Mouse (Mus musculus) embryonic facial prominence, embryonic 15.5 days (tissue): ENCODE data around the gene Olfr384. TPM values are rescaled to one million over a fixed set of nuclear protein-coding genes. Genes with fewer than 3 reads are reported as not detected.
"Not testable (repeated sequence)": the region's sequence is repeated elsewhere in the genome, so short reads cannot be mapped to it uniquely, and the experiment has no call there.

Experiments
- ATAC-seq: fragments of 200-750 bp; cut with Nextera tagmentation; 2 replicates; pipeline ENCODE4 v1.8.0; 2017; ENCODE audit warnings: low read depth, moderate TSS enrichment; ENCODE audit not compliant: insufficient number of reproducible peaks, low FRiP score, low TSS enrichment
- H3K27ac ChIP-seq: fragments of 300-500 bp; sonication (generic); replicated peaks from 2 replicates; pipeline ENCODE4 v1.5.1; 2015; ENCODE audit warnings: mild to moderate bottlenecking, inconsistent platforms
- H3K27me3 ChIP-seq: fragments of 300-500 bp; sonication (generic); 2 replicates; pipeline ENCODE4 v1.6.1; 2015; ENCODE audit warnings: inconsistent platforms
- H3K36me3 ChIP-seq: fragments of 300-500 bp; sonication (generic); 2 replicates; pipeline ENCODE4 v1.6.1; 2015; ENCODE audit warnings: mild to moderate bottlenecking, inconsistent platforms
- H3K4me1 ChIP-seq: fragments of 300-500 bp; sonication (generic); 2 replicates; pipeline ENCODE4 v1.6.1; 2015; ENCODE audit warnings: inconsistent platforms
- H3K4me2 ChIP-seq: fragments of 300-500 bp; sonication (generic); replicated peaks from 2 replicates; pipeline ENCODE4 v1.6.1; 2015; ENCODE audit warnings: mild to moderate bottlenecking, inconsistent platforms
- H3K4me3 ChIP-seq: fragments of 300-500 bp; sonication (generic); replicated peaks from 2 replicates; pipeline ENCODE4 v1.5.1; 2015; ENCODE audit warnings: mild to moderate bottlenecking, inconsistent platforms
- H3K9ac ChIP-seq: fragments of 300-500 bp; sonication (generic); 2 replicates; pipeline ENCODE4 v1.6.1; 2015; ENCODE audit warnings: inconsistent platforms
- H3K9me3 ChIP-seq: fragments of 300-500 bp; sonication (generic); replicated peaks from 2 replicates; pipeline ENCODE4 v1.6.1; 2016; ENCODE audit warnings: inconsistent platforms
- WGBS: fragments of 180-500 bp; shearing (Covaris S2); methylation state at CpG from one replicate; pipeline ENCODE4 v1.1.7; 2015; 5-methylcytosine and 5-hydroxymethylcytosine counted together
- polyA plus RNA-seq: library from polyadenylated mRNA; unstranded; fragments of >200 nt; fragmentation: Nextera tagmentation; extraction: Ambion mirVana; gene quantifications from 2 replicates; pipeline ENCODE4 v1.2.1, GENCODE M21; 2015

Gene Olfr384
- not detected in 2 replicates for polyA plus RNA-seq

GRCm38 (mm10) chr11:73598294-73598693, at the start of gene Olfr384:
TSS of gene Olfr384 (plus strand) at chr11:73598594.
- Histone ChIP-seq H3K27me3 (no peaks in the 10 kb centered on the region), H3K36me3 (no peaks in the 10 kb centered on the region), H3K9me3 (peaks cover 2% of the 10 kb centered on the region; the same call in 1 of the 2 replicates), H3K4me3 (no peak within 1 kb of the TSS), H3K4me1 (no peaks in the 10 kb centered on the region), H3K27ac (no peak within 1 kb of the TSS), H3K9ac (no peak within 1 kb of the TSS), H3K4me2 (no peak within 1 kb of the TSS)
- ATAC-seq, result no peak

- no peak overlapping the region for H3K4me2 ChIP-seq
- no peak overlapping the region for H3K27ac ChIP-seq
- no peaks in the 10 kb centered on the region for H3K27me3 ChIP-seq
- H3K9me3 ChIP-seq, result no peaks in the 10 kb centered on the region
- ATAC-seq, result no peak
- no peak overlapping the region for H3K9ac ChIP-seq
- no peaks in the 10 kb centered on the region for H3K36me3 ChIP-seq
- H3K4me3 ChIP-seq, result no peak overlapping the region
- no peaks in the 10 kb centered on the region for H3K4me1 ChIP-seq
Observed at GRCm38 (mm10) chr11:73579871-73580270, 18.5 kb upstream of the Olfr384 start.

GRCm38 (mm10) chr11:73583188-73583587, 15.2 kb upstream of the Olfr384 start:
- not testable (repeated sequence) for H3K4me3 ChIP-seq, H3K4me1 ChIP-seq, H3K4me2 ChIP-seq, H3K27ac ChIP-seq, ATAC-seq, H3K9me3 ChIP-seq, H3K36me3 ChIP-seq, H3K9ac ChIP-seq, H3K27me3 ChIP-seq
- WGBS, result 83% methylated on average over 1 of the region's 1 CpGs

GRCm38 (mm10) chr11:73592908-73593307, 5.5 kb upstream of the Olfr384 start, which contains the start of gene Olfr385:
TSS of gene Olfr385 (minus strand) at chr11:73593008.
- ATAC-seq, result no peak
- no peak within 1 kb of the TSS for H3K4me3 ChIP-seq

More at GRCm38 (mm10) chr11:73592908-73593307, 5.5 kb upstream of the Olfr384 start, which contains the start of gene Olfr385:
- Histone ChIP-seq H3K9me3 (peaks cover 2% of the 10 kb centered on the region; the same call in 1 of the 2 replicates), H3K27ac (no peak within 1 kb of the TSS), H3K4me1 (no peaks in the 10 kb centered on the region), H3K4me2 (no peak within 1 kb of the TSS), H3K9ac (no peak within 1 kb of the TSS), H3K36me3 (no peaks in the 10 kb centered on the region), H3K27me3 (no peaks in the 10 kb centered on the region)

Other genes with a start within 250 kb of the Olfr384 start
- not detected in 2 replicates for gene Olfr20, start 247.8 kb upstream of the Olfr384 start, polyA plus RNA-seq
- gene Olfr376, start 227.3 kb upstream of the Olfr384 start, polyA plus RNA-seq, result 0.13 and 0.17 TPM in 2 replicates
- gene Olfr1, start 199.0 kb upstream of the Olfr384 start, polyA plus RNA-seq, result 0.08 TPM in 1 of 2 replicates, not detected in the other
- gene Olfr378, start 170.1 kb upstream of the Olfr384 start, polyA plus RNA-seq, result not detected in 2 replicates
- 0.17 TPM in 1 of 2 replicates, not detected in the other for gene Olfr380, start 141.1 kb upstream of the Olfr384 start, polyA plus RNA-seq
- gene Olfr381, start 107.0 kb upstream of the Olfr384 start, polyA plus RNA-seq, result not detected in 2 replicates
- gene Olfr382, start 81.4 kb upstream of the Olfr384 start, polyA plus RNA-seq, result not detected in 2 replicates
- 0.24 TPM in 1 of 2 replicates, not detected in the other for gene Olfr385, start 5.6 kb upstream of the Olfr384 start, polyA plus RNA-seq
- not detected in 2 replicates for gene Zfp735, start 90.2 kb downstream of the Olfr384 start, polyA plus RNA-seq
- not detected in 2 replicates for gene Olfr389, start 182.1 kb downstream of the Olfr384 start, polyA plus RNA-seq
- 0.05 TPM in 1 of 2 replicates, not detected in the other for gene Olfr390, start 184.4 kb downstream of the Olfr384 start, polyA plus RNA-seq
- gene Olfr391-ps, start 204.5 kb downstream of the Olfr384 start, polyA plus RNA-seq, result not detected in 2 replicates
- gene Olfr392, start 218.5 kb downstream of the Olfr384 start, polyA plus RNA-seq, result 0.04 and 0.05 TPM in 2 replicates